Mouse (Mus musculus): Measurements from ENCODE around the gene Pdx1. TPM values are rescaled to one million over a fixed set of nuclear protein-coding genes. Genes with fewer than 3 reads are reported as not detected.

The Pdx1 gene
- total and polyA plus RNA-seq, 3 experiments, result not detected

DNA sequence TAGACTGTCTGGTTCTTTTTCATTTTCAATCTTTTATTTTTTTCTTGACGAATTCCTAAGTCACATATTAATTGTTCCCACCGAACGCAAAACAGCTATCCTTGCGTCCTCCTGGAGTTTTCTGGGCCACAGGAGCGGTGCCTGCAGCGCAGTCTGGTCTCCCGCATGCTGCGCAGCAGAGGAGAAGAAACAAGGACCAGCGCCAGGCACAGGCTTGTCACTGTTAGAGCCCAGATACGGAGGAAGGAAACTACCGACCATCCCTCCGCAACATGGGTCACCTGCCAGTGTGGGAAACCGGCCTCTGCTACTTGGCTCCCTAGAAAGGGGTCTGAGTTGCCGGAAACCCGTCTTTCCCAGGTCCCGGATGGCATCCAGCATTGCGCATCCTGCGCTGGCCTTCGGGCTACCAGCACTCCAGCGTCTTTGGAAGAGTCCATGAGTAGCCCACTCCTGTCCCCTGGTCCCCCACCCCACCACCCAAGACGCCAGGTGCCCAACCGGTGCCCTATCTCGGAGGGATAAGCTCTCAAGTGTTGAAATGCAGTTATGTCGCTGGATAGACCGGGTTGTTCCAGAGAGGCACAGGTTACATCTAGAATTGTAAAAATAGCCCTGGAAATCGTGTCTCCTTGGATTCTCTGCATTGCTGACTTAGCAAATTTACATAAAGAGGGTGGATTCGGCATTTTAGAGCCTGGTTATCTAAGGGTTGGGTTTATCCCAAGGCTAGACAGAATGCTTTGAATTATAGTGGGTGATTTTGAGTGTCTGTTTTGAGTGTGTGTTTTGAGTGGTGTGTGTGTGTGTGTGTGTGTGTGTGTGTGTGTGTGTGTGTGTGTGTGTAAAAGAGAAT, 43.3 kb downstream of the Pdx1 start:
- DNase-seq (ENCODE audit: extremely low read depth), result no peak
- dilution Hi-C loops (cut with MboI; ENCODE audit: extremely low pct_ligation_motif_present, extremely low pct_unique_long_range_greater_than_20kb, low sequenced_read_pairs), result no loop called here

DNA sequence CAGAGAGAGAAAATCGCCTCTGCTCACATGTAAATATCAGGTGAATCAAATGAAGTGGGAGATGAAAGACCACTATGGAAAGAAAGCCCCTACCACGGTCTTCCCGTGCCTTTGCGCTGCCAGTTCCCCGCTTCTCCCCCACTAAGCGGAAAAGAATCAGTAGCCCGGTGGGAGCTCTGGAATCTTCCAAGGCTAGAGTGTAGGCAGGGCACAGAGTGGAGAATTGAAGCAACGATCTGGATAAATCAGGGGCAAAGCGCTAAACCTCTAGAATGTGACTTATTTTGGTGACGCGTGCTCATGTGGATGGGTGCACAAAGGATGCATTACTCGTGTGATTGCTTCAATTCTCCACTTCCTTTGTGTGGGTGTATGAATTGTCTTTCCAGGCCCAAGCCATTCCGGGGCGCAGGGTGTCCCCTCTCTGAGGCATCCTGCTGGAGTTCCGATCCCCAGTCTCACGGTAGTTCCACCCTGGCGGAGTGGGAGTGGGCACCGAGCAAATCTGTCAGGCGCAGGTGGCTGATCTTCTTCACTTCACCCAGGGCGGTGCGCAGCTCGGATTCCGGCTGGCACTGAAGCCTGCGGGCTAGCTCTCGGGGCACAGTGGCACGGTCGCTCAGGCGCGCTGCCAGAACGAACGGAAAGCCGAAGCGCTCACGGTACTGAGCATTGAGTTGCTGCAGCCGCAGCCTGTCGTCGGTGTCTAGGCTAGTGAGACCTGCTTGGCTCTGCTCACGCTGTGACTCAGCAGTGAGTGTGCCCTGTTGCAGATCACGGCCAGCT, 45.1 kb downstream of the Pdx1 start:
- Histone ChIP-seq H3K4me1 (ENCODE audit: control insufficient read depth in 1 of 2, insufficient read depth in 2 of 2) (peaks cover 0 to 3% of the 10 kb centered on the region in 2 experiments; a peak in 1 of 4 replicates), H3K36me3 (replicated peaks in 1 of 2; ENCODE audit: control insufficient read depth in 1 of 2, insufficient read depth in 1 of 2, low read length in 1 of 2) (no peaks in the 10 kb centered on the region), H3K4me3 (replicated peaks in 1 of 3; ENCODE audit: low read depth in 2 of 3, low read length in 2 of 3, poor library complexity in 1 of 3) (no peak overlapping the region), H3K9ac (ENCODE audit: insufficient read depth, low read depth) (no peak overlapping the region), H3K27ac (ENCODE audit: insufficient read depth, low read depth) (peak overlapping the region; percentile 11; the same call in 1 of the 2 replicates), H3K4me2 (ENCODE audit: insufficient read depth, low read depth, poor library complexity, severe bottlenecking) (no peak overlapping the region), H3K27me3 (replicated peaks) (peaks cover 50% of the 10 kb centered on the region), H3K9me3 (replicated peaks; ENCODE audit: low read length) (no peaks in the 10 kb centered on the region), H3K79me2 (replicated peaks; ENCODE audit: control insufficient read depth, extremely low read depth, insufficient read depth, poor library complexity, severe bottlenecking) (no peaks in the 10 kb centered on the region)
- in situ Hi-C loops (cut with MboI; ENCODE audit: low pct_ligation_motif_present, low pct_unique_long_range_greater_than_20kb, low sequenced_read_pairs) (loop anchor here (5.0 to 25.0 kb wide), 2 partner anchors 403 to 628 kb away; no protein-coding TSS in a partner anchor), dilution Hi-C loops (cut with MboI; ENCODE audit: extremely low pct_ligation_motif_present, extremely low pct_unique_long_range_greater_than_20kb, low sequenced_read_pairs) (no loop called here)
- DNase-seq (ENCODE audit: extremely low read depth), result no peak
- no peak for TF ChIP-seq ZMIZ1 (IDR thresholded peaks at IDR 0.05; ENCODE audit: low read depth, low read length)
- no peak for TF ChIP-seq TBP (conservative IDR thresholded peaks at IDR 0.05; ENCODE audit: low read depth, low read length)
- no peak for TF ChIP-seq MXI1 (IDR thresholded peaks at IDR 0.05; ENCODE audit: low read depth, low read length)
- TF ChIP-seq KAT2A (IDR thresholded peaks at IDR 0.05; ENCODE audit: insufficient replicate concordance, low read length), result no peak
- no peak for TF ChIP-seq E2F4 (IDR thresholded peaks at IDR 0.05; ENCODE audit: insufficient replicate concordance, low read depth, low read length)
- TF ChIP-seq PAX5 (IDR thresholded peaks at IDR 0.05; ENCODE audit: low read length), result no peak
- no peak for TF ChIP-seq MAZ (IDR thresholded peaks at IDR 0.05; ENCODE audit: low read depth, low read length)
- no peak for TF ChIP-seq MAX (IDR thresholded peaks at IDR 0.05; ENCODE audit: low read length)
- TF ChIP-seq ETS1 (conservative IDR thresholded peaks at IDR 0.05; ENCODE audit: low read depth, low read length), result no peak
- TF ChIP-seq MEF2A (IDR thresholded peaks at IDR 0.05; ENCODE audit: borderline replicate concordance, low read depth, low read length), result no peak
- TF ChIP-seq IRF4 (IDR thresholded peaks at IDR 0.05; ENCODE audit: low read depth, low read length), result no peak
- TF ChIP-seq ZKSCAN1 (IDR thresholded peaks at IDR 0.05; ENCODE audit: borderline replicate concordance, low read depth, low read length), result no peak
- no peak for TF ChIP-seq UBTF (IDR thresholded peaks at IDR 0.05; ENCODE audit: low read depth, low read length)
- no peak for TF ChIP-seq MYC (IDR thresholded peaks at IDR 0.05; ENCODE audit: low read depth, low read length)
- TF ChIP-seq MAFK (IDR thresholded peaks at IDR 0.05; ENCODE audit: insufficient replicate concordance, low read length), result no peak
- no peak for TF ChIP-seq CHD1 (IDR thresholded peaks at IDR 0.05; ENCODE audit: low read depth, low read length)
- TF ChIP-seq ZNF384 (IDR thresholded peaks at IDR 0.05; ENCODE audit: low read depth, low read length), result no peak
- TF ChIP-seq NELFE (IDR thresholded peaks at IDR 0.05; ENCODE audit: low read depth, low read length), result no peak
- no peak for TF ChIP-seq CHD2 (IDR thresholded peaks at IDR 0.05; ENCODE audit: low read length)
- TF ChIP-seq JUN (IDR thresholded peaks at IDR 0.05; ENCODE audit: insufficient read depth, low read depth, low read length), result no peak

More for the DNA sequence above, 43.3 kb downstream of the Pdx1 start:
- Histone ChIP-seq H3K27me3 (replicated peaks) (peaks cover 59% of the 10 kb centered on the region), H3K9me3 (replicated peaks; ENCODE audit: low read length) (no peaks in the 10 kb centered on the region), H3K9ac (ENCODE audit: insufficient read depth, low read depth) (no peak overlapping the region), H3K36me3 (replicated peaks in 1 of 2; ENCODE audit: control insufficient read depth in 1 of 2, insufficient read depth in 1 of 2, low read length in 1 of 2) (no peaks in the 10 kb centered on the region), H3K4me1 (ENCODE audit: control insufficient read depth in 1 of 2, insufficient read depth in 2 of 2) (peaks cover 0 to 3% of the 10 kb centered on the region in 2 experiments; a peak in 1 of 4 replicates), H3K27ac (ENCODE audit: insufficient read depth, low read depth) (no peak overlapping the region), H3K79me2 (replicated peaks; ENCODE audit: control insufficient read depth, extremely low read depth, insufficient read depth, poor library complexity, severe bottlenecking) (no peaks in the 10 kb centered on the region), H3K4me3 (replicated peaks in 1 of 3; ENCODE audit: low read depth in 2 of 3, low read length in 2 of 3, poor library complexity in 1 of 3) (no peak overlapping the region), H3K4me2 (ENCODE audit: insufficient read depth, low read depth, poor library complexity, severe bottlenecking) (no peak overlapping the region)
- TF ChIP-seq MAFK (IDR thresholded peaks at IDR 0.05; ENCODE audit: insufficient replicate concordance, low read length), result peak; percentile 60; the same call in 1 of the 2 replicates
- no peak for TF ChIP-seq SMC3 (IDR thresholded peaks at IDR 0.05; ENCODE audit: low read depth, low read length)
- in situ Hi-C loops (cut with MboI; ENCODE audit: low pct_ligation_motif_present, low pct_unique_long_range_greater_than_20kb, low sequenced_read_pairs), result loop anchor here (25.0 kb wide), 1 partner anchor 626 kb away; no protein-coding TSS in a partner anchor
